Mouse (Mus musculus): ENCODE measurements around the gene Naa35. TPM values are rescaled to one million over a fixed set of nuclear protein-coding genes. Genes with fewer than 3 reads are reported as not detected.

The Naa35 gene
- total and polyA plus RNA-seq, 2 experiments from 2014 or later: 31.3 to 72.5 TPM

DNA sequence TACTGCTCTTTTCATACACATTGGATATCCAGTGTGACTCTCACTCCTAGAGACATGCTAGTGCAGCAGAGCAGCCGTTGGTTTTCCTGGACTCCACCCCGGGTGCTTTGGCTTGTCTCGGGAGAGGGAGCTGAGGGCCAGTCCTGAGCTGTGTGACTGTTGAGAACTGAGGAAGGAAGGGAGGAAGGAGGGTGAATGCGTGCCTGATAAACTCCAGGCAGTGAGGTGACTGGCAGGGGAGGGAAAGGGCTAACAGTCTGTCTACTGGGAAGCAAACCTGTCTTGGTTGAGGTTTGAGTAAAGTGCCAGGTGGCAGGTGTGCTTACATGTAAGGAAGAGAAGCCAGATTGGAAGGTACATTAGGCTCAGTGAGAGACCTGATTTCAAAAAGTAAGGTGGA is 28.8 kb downstream of the Naa35 start:
- H3K27me3 ChIP-seq (ENCODE audit: control insufficient read depth, insufficient read depth, low read length): no peaks in the 10 kb centered on the region
- no peak for DNase-seq (ENCODE audit: low spot score)
- 46% methylated on average over 4 of the region's 4 CpGs for WGBS

GRCm38 (mm10) chr13:59615152-59615551 is 30.1 kb downstream of the Naa35 start:
- Histone ChIP-seq H3K27me3 (ENCODE audit: control insufficient read depth, insufficient read depth, low read length) (no peaks in the 10 kb centered on the region), H3K27ac (ENCODE audit: low read depth) (no peak overlapping the region), H3K9ac (replicated peaks; ENCODE audit: low read depth, low read length) (no peak overlapping the region), H3K9me3 (replicated peaks; ENCODE audit: control insufficient read depth, low read length) (no peaks in the 10 kb centered on the region), H3K4me1 (ENCODE audit: control insufficient read depth, insufficient read depth) (0 out of 2 replicates have a peak, but pooled peaks cover 4% of the 10 kb centered on the region), H3K36me3 (replicated peaks; ENCODE audit: control insufficient read depth, insufficient read depth, low read length) (peaks cover 63% of the 10 kb centered on the region), H3K4me3 (ENCODE audit: low read depth, low read length) (no peak overlapping the region), H3K4me2 (ENCODE audit: low read depth, low read length) (no peak overlapping the region)
- DNase-seq (ENCODE audit: low spot score): no peak
- ATAC-seq (ENCODE audit: insufficient read depth, low read depth): no peak
- TF ChIP-seq CTCF (IDR thresholded peaks at IDR 0.05; ENCODE audit: low read depth): no peak
- no peak for TF ChIP-seq EP300 (IDR thresholded peaks at IDR 0.05; ENCODE audit: low read depth)
- WGBS: 90% methylated on average over 4 of the region's 4 CpGs

More for the DNA sequence above, 28.8 kb downstream of the Naa35 start:
- H3K4me3 ChIP-seq (ENCODE audit: low read depth, low read length): no peak overlapping the region
- no peak overlapping the region for H3K27ac ChIP-seq (ENCODE audit: low read depth)
- no peaks in the 10 kb centered on the region for H3K9me3 ChIP-seq (replicated peaks; ENCODE audit: control insufficient read depth, low read length)
- no peak overlapping the region for H3K9ac ChIP-seq (replicated peaks; ENCODE audit: low read depth, low read length)
- H3K36me3 ChIP-seq (replicated peaks; ENCODE audit: control insufficient read depth, insufficient read depth, low read length): peaks cover 66% of the 10 kb centered on the region
- no peak overlapping the region for H3K4me2 ChIP-seq (ENCODE audit: low read depth, low read length)
- 0 out of 2 replicates have a peak, but pooled peaks cover 4% of the 10 kb centered on the region for H3K4me1 ChIP-seq (ENCODE audit: control insufficient read depth, insufficient read depth)
- ATAC-seq (ENCODE audit: insufficient read depth, low read depth): no peak
- TF ChIP-seq CTCF (IDR thresholded peaks at IDR 0.05; ENCODE audit: low read depth) (no peak), EP300 (IDR thresholded peaks at IDR 0.05; ENCODE audit: low read depth) (no peak)

DNA sequence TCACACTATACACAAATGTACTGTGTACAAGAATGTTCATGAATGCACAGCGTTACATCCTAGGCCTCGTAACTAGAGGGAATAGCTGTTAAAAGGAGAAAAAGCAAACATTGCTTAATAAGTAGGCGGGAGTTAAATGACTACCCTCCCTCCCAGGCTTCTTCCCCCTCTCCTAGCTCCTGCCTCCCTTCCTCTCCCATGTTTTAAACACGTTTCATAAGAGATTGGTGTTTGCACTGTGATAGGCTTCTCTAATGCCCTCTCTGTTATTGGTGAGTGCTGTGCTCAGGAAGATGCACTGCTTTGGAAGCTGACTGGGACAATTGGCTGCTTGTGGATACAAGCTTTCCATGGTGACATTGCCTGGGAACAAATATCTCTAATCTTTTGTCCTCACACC is 30.5 kb downstream of the Naa35 start:
- ATAC-seq (ENCODE audit: insufficient read depth, low read depth): no peak
- no peak overlapping the region for H3K4me3 ChIP-seq (ENCODE audit: low read depth, low read length)
- no peak overlapping the region for H3K4me2 ChIP-seq (ENCODE audit: low read depth, low read length)
- H3K27ac ChIP-seq (ENCODE audit: low read depth): no peak overlapping the region
- no peaks in the 10 kb centered on the region for H3K9me3 ChIP-seq (replicated peaks; ENCODE audit: control insufficient read depth, low read length)
- 0 out of 2 replicates have a peak, but pooled peaks cover 4% of the 10 kb centered on the region for H3K4me1 ChIP-seq (ENCODE audit: control insufficient read depth, insufficient read depth)
- H3K27me3 ChIP-seq (ENCODE audit: control insufficient read depth, insufficient read depth, low read length): no peaks in the 10 kb centered on the region
- H3K9ac ChIP-seq (replicated peaks; ENCODE audit: low read depth, low read length): no peak overlapping the region
- no peak for DNase-seq (ENCODE audit: low spot score)
- no peak for TF ChIP-seq CTCF (IDR thresholded peaks at IDR 0.05; ENCODE audit: low read depth)
- no peak for TF ChIP-seq EP300 (IDR thresholded peaks at IDR 0.05; ENCODE audit: low read depth)
- H3K36me3 ChIP-seq (replicated peaks; ENCODE audit: control insufficient read depth, insufficient read depth, low read length): peaks cover 67% of the 10 kb centered on the region
- 86% methylated on average over 4 of the region's 4 CpGs for WGBS

DNA sequence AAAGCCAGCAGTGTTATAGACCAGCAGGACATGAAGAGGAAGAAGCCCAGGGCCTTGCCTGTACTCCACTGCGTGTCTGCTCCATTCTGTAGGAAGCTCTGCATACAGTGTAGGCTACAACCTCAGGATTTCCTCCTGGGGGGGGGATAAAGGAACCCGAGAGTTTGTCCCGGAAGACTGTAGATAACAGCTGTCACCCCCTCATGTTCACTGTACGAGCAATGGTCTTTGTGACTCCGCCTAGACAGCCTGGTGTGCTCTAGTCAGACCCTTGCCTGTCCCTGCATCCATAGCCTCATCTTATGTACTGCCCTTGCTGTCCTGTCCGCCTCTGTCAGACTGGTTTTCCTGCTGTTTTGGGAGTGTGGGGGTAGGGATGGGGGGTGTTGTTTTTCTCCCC is 33.4 kb downstream of the Naa35 start:
- H3K4me1 ChIP-seq (ENCODE audit: control insufficient read depth, insufficient read depth): no peaks in the 10 kb centered on the region
- H3K4me2 ChIP-seq (ENCODE audit: low read depth, low read length): no peak overlapping the region
- no peak for DNase-seq (ENCODE audit: low spot score)
- ATAC-seq (ENCODE audit: insufficient read depth, low read depth): no peak
- H3K9me3 ChIP-seq (replicated peaks; ENCODE audit: control insufficient read depth, low read length): no peaks in the 10 kb centered on the region
- H3K4me3 ChIP-seq (ENCODE audit: low read depth, low read length): no peak overlapping the region
- peaks cover 74% of the 10 kb centered on the region for H3K36me3 ChIP-seq (replicated peaks; ENCODE audit: control insufficient read depth, insufficient read depth, low read length)
- H3K27ac ChIP-seq (ENCODE audit: low read depth): no peak overlapping the region
- H3K27me3 ChIP-seq (ENCODE audit: control insufficient read depth, insufficient read depth, low read length): no peaks in the 10 kb centered on the region
- no peak overlapping the region for H3K9ac ChIP-seq (replicated peaks; ENCODE audit: low read depth, low read length)
- TF ChIP-seq EP300 (IDR thresholded peaks at IDR 0.05; ENCODE audit: low read depth) (no peak), CTCF (IDR thresholded peaks at IDR 0.05; ENCODE audit: low read depth) (no peak)
- WGBS: 51% methylated on average over 6 of the region's 6 CpGs

DNA sequence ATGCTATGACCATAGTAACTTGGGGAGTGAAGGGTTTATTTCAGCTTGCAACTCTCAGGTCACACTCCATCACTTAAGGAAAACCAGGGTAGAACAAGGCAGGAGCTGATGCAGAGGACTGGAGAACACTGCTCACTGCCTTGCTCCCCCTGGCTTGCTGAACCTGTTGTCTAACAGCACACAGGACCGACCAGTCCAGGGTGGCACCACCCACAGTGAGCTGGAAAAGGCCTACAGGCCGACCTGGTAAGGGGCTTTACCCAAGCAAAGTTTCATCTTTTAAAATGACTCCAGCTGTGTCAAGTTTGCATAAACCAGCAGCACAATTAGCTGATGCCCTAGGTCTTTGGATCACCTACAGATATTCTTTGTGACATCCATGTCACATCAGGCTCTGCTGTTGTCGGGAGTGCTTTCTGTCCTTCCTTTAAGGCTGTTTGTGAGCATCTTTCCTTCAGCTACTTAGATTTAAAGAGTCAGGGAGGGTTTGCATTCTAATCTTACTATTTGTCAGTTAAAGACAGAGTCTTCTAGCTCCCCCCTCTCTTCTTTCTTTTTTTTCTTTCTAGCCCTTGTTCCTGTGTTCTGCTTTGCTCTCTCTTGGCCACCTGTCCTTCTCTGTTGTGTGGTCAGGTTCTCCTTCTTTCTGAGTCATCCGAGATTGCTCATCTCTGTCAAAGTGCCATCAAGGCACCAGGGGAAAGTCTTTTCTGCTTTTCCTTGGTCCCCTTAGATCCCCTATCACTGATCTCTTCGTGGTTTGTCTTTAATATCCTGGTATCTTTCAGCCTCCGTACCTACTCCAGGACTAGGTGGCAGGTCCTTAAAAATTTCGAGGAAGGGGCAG is 36.8 kb downstream of the Naa35 start:
- Histone ChIP-seq H3K9ac (replicated peaks; ENCODE audit: low read depth, low read length) (no peak overlapping the region), H3K4me2 (ENCODE audit: low read depth, low read length) (no peak overlapping the region), H3K27ac (ENCODE audit: low read depth) (no peak overlapping the region), H3K9me3 (replicated peaks; ENCODE audit: control insufficient read depth, low read length) (no peaks in the 10 kb centered on the region), H3K4me1 (ENCODE audit: control insufficient read depth, insufficient read depth) (peaks cover 12% of the 10 kb centered on the region; the same call in 1 of the 2 replicates), H3K27me3 (ENCODE audit: control insufficient read depth, insufficient read depth, low read length) (no peaks in the 10 kb centered on the region), H3K36me3 (replicated peaks; ENCODE audit: control insufficient read depth, insufficient read depth, low read length) (peaks cover 72% of the 10 kb centered on the region), H3K4me3 (ENCODE audit: low read depth, low read length) (no peak overlapping the region)
- DNase-seq (ENCODE audit: low spot score) (no peak), ATAC-seq (ENCODE audit: insufficient read depth, low read depth) (no peak)
- WGBS: 86% methylated on average over 7 of the region's 7 CpGs
- no peak for TF ChIP-seq EP300 (IDR thresholded peaks at IDR 0.05; ENCODE audit: low read depth)
- no peak for TF ChIP-seq CTCF (IDR thresholded peaks at IDR 0.05; ENCODE audit: low read depth)

Data from heart, postnatal 0 days (tissue).